Mouse (Mus musculus) left cerebral cortex, adult 11 months (tissue): ENCODE measurements around the gene Zap70.
"Not testable (repeated sequence)": the region's sequence is repeated elsewhere in the genome, so short reads cannot be mapped to it uniquely, and the experiment has no call there.

Experiments used
- DNase-seq: peaks from one replicate; pipeline ENCODE4 v3.0.0; 2022; ENCODE audit warnings: low spot score

Zap70 gene

DNA sequence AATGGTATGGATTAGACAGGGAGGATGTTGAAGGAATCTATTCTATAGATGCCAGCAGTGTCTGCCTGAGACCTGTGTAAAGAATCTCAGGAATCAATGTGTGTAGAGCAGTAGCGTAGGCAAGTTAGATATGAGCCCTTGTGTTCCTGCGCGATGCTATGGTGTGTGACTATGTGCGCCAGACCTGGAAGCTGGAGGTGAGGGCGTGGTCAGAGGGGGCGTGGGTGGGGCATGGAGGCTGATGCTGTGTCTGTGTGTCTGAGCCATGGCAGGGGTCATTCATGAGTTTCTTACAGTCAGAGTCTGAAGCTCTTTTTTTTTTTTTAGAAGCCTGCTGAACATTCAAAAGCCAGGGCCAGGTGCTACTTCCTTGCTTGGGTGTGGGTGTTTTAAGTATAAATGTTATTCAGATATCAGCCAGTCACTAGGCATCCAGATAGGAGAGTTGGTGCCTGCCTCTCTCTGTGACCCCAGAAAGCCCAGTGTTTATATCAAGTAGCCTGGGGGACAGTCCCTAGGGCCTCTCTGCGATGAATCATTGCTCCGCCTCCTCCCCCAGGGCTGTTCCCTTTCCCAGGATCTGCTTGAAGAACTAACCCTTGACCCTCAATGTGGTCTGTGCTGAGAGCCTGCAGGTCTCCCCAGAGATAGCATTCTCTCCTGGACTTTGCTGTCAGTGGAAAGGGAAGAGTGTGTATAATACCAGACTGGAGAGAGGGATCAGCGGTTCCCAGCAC is 10.8 kb downstream of the Zap70 start:
- DNase-seq = no peak

- no peak for DNase-seq
Observed at GRCm38 (mm10) chr1:36780793-36781192, 19.2 kb downstream of the Zap70 start.

DNA sequence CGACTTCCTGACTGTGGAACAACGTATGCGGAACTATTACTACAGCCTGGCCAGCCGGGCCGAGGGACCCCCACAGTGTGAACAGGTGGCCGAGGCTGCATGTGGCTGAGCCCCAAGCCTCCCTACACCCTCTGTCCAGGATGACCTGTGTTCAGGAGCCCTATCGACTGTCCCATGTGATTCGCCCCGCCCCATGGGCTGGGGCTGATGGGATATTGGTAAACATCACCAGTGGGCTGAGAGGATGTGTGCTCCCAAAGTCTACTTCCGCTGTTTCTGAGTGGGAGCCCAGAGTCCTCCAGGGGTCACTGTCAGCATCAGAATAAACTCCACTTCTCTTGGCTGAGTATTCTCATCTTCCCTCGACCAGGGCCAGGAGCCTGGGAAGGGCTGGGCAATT is 20.9 kb downstream of the Zap70 start:
- DNase-seq = no peak

GRCm38 (mm10) chr1:36784365-36785134 is 23.0 kb downstream of the Zap70 start:
- DNase-seq = peak; percentile 66

GRCm38 (mm10) chr1:36785238-36785641 is 23.6 kb downstream of the Zap70 start:
- DNase-seq = no peak

- no peak for DNase-seq
Observed at GRCm38 (mm10) chr1:36786377-36786776, 24.8 kb downstream of the Zap70 start.

- DNase-seq = no peak
Observed at GRCm38 (mm10) chr1:36789416-36789815, 27.8 kb downstream of the Zap70 start.

DNA sequence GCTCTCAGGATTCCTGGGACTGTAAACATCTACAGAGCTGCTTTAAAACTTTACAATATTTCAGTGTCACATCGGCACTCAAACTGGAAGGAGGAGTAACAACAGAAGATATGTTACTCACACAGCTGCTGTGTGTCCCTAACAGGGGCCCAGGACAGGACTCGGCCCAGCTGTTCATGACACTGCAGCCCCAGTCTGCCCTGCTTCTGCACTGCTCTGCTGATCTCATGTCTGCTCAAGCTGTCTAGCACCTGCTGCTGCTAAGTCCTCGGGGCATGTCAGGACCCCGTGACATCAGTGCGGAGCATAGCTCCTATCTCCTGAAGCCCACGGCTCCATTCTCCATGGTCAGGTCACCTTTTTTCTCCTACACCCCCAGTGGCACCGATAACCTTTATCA is 35.1 kb downstream of the Zap70 start:
- DNase-seq = no peak

DNA sequence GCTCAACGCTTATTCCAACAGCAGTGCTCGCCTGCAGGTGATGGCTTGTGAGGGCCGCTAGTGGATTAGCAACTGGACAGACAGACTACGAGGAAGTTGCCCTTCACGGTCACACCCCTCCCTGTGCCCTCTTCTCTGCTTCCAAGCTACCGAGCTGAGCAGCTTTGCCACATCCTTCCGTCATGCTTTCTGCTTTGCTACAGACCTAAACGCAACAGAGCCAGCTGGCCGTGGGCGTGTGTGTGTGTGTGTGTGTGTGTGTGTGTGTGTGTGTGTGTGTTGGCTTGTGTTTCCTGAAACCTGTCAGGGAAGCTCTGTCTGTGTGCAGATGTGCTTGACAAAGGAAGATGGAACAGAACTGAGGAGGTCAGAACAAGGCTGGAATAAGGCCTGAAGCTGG is 35.9 kb downstream of the Zap70 start:
- DNase-seq = no peak

- no peak for DNase-seq
Observed at GRCm38 (mm10) chr1:36800379-36801011, 38.9 kb downstream of the Zap70 start.

- DNase-seq = no peak
Observed at GRCm38 (mm10) chr1:36804259-36804658, 42.7 kb downstream of the Zap70 start.

DNA sequence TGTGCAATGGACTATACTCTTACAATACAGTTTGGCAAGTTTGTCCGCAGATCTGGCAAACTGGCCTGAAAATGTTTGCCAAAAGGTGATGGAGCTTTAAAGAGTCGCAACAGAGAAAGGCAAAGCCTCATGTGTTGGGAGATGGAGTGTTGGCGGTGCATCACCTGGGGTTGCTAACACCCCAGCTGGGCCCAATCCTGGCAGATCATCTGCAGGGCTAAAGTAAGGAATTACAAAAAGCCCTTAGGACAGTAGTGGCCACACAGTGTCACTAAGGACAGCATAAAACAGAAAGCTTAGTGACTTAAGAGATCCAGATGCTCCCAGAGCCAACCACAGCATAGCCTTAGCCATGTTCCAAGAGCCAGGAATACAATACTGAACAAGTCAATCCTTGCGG is 43.2 kb downstream of the Zap70 start:
- DNase-seq = no peak

DNA sequence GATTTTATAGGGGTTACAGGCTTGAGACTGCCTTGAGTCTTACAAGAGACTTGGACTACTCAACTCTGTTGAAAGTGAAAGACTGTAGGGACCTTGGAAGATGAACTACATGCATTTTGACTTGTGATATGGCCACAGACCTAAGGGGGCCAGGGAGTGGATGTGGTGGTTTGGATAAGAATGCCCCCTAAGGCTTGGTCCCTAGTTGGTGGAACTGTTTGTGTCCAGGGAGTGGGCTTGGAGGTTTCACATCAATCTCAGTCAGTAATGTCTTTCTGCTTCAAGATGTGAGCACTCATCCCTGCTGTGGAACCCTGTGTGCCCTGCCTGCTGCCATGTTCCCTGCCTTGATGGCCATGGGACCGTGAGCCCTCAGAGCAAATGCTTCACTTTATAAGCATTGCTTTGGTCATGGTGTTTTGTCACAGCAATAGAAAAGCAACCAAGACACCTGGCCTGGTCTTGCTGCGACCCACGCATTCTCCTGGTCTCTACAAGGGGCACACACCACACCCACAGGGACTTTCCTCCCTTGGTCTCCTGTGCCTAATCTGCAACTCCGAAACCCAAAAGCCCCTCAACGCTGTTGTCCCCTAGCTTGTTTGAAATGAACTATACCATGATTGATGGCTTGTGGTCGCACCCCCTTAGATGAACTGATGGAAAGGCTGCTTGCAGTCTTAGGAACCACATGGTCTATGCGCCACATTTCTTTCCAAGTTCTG is 44.7 kb downstream of the Zap70 start:
- no peak for DNase-seq

DNA sequence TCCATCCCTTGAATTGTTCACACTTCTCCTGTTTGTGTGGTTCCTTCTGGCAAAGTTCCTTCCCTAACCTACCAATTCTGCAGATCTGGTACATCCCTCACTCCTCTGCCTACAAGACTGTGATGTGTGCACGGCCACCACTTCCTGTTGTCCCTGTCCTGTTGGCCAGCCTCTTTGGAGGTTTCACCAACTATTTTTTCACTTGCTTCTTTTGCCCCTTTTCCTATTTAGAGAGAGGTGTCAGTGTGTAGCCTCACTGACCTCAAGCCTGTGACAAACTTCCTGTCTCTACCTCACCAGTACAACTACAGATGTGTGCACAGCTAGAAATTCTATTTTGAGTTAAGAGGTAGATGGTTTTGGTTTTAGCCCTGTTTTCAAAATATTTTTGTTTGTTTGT is 45.5 kb downstream of the Zap70 start:
- no peak for DNase-seq

- no peak for DNase-seq
Observed at GRCm38 (mm10) chr1:36807782-36808565, 46.4 kb downstream of the Zap70 start.

GRCm38 (mm10) chr1:36811806-36812205 is 50.2 kb downstream of the Zap70 start:
- DNase-seq = no peak

DNA sequence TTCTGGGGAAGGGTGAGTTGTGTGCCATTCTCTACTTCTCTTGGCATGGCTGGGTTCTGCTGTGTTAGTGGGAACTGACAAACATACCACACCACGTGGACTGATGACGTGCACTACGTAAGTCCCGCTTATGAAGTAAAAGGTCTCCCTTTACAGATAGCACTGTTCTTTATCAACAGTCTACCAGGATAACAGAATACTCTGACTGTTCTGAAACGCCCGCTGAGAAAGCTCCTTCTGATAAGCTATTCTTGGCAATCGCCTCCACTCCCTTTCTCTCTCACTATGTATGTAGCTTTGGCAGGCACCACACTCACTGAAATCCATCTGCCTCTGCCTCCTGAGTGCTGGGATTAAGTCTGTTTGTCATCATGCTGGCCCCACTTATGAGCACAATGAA is 51.8 kb downstream of the Zap70 start:
- peak; percentile 62 for DNase-seq

GRCm38 (mm10) chr1:36814271-36814903 is 52.8 kb downstream of the Zap70 start:
- DNase-seq = no peak

GRCm38 (mm10) chr1:36815166-36815565 is 53.6 kb downstream of the Zap70 start:
- no peak for DNase-seq

DNA sequence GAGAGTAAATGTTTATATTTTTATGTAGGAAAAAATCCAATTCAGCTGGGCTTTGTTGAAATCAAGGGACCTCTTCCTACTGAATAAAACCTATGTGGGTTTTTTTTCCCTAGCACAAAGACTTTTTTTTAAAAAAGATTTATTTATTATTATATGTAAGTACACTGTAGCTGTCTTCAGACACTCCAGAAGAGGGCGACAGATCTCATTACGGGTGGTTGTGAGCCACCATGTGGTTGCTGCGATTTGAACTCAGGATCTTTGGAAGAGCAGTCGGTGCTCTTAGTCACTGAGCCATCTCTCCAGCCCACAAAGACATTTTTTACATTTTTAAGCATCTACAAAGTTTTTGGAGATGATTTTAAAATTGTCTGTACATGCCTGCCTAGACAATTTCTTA is 60.3 kb downstream of the Zap70 start:
- not testable (repeated sequence) for DNase-seq

DNA sequence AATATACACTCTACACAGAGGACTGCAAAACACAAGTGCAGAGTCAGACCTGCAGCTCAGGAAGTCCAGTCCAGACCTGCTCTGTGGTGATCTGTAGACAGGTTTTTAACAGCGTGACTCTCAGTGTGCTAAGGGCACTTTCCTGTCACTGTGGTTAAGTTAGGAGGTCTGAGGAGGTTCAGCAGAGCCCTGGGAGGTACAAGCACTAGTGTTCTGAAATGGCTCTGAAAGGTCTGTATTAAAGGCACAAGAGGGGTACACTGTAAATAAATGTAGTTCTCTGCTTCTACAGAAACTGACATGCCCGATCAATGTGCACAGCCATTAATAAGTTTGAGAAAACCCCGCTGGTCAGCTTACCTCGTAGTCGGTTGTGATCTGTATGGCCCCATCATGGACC is 62.8 kb downstream of the Zap70 start:
- no peak for DNase-seq
